Mouse (Mus musculus): Measurements from ENCODE around the gene Wrap73. TPM values are rescaled to one million over a fixed set of nuclear protein-coding genes. Genes with fewer than 3 reads are reported as not detected.

Gene Wrap73
- 22.3 and 26.0 TPM in 2 replicates for polyA plus RNA-seq (2012; rRNA removed; ENCODE audit: low replicate concordance)

GRCm38 (mm10) chr4:154142211-154143040 lies at the start of gene Wrap73:
Wrap73 (plus strand) TSS chr4:154142372.

GRCm38 (mm10) chr4:154140182-154140212 lies 2.2 kb upstream of the Wrap73 start, which contains the start of gene Trp73:
Trp73 (minus strand) TSS chr4:154140208.

GRCm38 (mm10) chr4:154160538-154161390 lies 18.6 kb downstream of the Wrap73 start, which contains the start of gene Tprgl:
Tprgl (minus strand) TSS chr4:154160666.

DNA sequence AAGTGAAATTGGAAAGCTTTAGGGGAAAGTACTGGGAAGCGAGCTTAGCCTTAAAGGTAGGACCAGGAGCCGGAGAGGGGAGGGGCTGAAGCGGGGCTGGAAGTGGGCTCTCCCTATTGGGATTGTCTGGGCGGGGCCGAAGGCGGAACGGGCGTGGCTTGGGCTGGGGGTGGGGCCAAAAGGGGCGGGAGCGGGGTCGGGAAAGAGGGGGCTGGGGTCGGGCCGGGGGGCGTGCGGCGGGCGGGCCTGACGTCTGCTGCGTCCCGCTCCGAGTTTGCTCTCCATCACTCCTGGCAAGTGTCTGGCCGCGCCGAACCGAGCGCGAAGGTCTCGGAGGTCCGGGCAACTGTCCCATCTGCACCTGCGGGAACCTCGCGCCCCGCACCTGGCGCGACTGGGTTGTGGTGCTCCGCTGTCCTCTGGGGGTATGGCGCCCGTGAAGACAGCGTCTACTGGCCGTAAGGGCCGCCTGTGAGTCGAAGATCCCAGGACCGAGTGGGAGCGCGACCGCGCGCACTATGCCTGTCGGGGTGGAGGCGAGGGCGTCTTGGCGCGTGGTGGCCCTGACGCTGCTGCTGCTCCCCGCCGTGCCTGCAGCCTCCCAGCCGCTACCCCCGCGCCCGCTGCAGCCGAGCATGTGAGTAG lies 28.5 kb downstream of the Wrap73 start, which contains the start of gene Megf6:
TSS of gene Megf6 (plus strand) at position 225 of the 645 bp plus-strand sequence.

Other genes starting within 250 kb of the Wrap73 start
- gene A430005L14Rik, start 185.1 kb upstream of the Wrap73 start, polyA plus RNA-seq (2012; rRNA removed; ENCODE audit: low replicate concordance) = 32.2 and 45.9 TPM in 2 replicates
- 11.6 and 23.2 TPM in 2 replicates for gene Dffb, start 167.2 kb upstream of the Wrap73 start, polyA plus RNA-seq (2012; rRNA removed; ENCODE audit: low replicate concordance)
- gene Cep104, start 167.2 kb upstream of the Wrap73 start, polyA plus RNA-seq (2012; rRNA removed; ENCODE audit: low replicate concordance) = 16.1 and 18.7 TPM in 2 replicates
- gene Lrrc47, start 130.6 kb upstream of the Wrap73 start, polyA plus RNA-seq (2012; rRNA removed; ENCODE audit: low replicate concordance) = 48.9 and 79.6 TPM in 2 replicates
- 64.3 and 73.3 TPM in 2 replicates for gene Smim1, start 116.1 kb upstream of the Wrap73 start, polyA plus RNA-seq (2012; rRNA removed; ENCODE audit: low replicate concordance)
- 0.07 TPM in 1 of 2 replicates, not detected in the other for gene Ccdc27, start 99.7 kb upstream of the Wrap73 start, polyA plus RNA-seq (2012; rRNA removed; ENCODE audit: low replicate concordance)
- 0.60 and 0.76 TPM in 2 replicates for gene Trp73, start 2.2 kb upstream of the Wrap73 start, polyA plus RNA-seq (2012; rRNA removed; ENCODE audit: low replicate concordance)
- 199 and 220 TPM in 2 replicates for gene Tprgl, start 18.3 kb downstream of the Wrap73 start, polyA plus RNA-seq (2012; rRNA removed; ENCODE audit: low replicate concordance)
- gene Megf6, start 28.4 kb downstream of the Wrap73 start, polyA plus RNA-seq (2012; rRNA removed; ENCODE audit: low replicate concordance) = 4.8 and 6.1 TPM in 2 replicates
- gene Arhgef16, start 159.3 kb downstream of the Wrap73 start, polyA plus RNA-seq (2012; rRNA removed; ENCODE audit: low replicate concordance) = 9.7 and 10.4 TPM in 2 replicates
- not detected in 2 replicates for gene B230104I21Rik, start 193.8 kb downstream of the Wrap73 start, polyA plus RNA-seq (2012; rRNA removed; ENCODE audit: low replicate concordance)

All from mammary gland, adult 2 months (tissue).